Mouse (Mus musculus): ENCODE data around the gene Limch1. TPM values are rescaled to one million over a fixed set of nuclear protein-coding genes. Genes with fewer than 3 reads are reported as not detected.

Limch1 gene
- polyA plus RNA-seq, 1 experiment from 2014 or later, result 41.1 TPM

DNA sequence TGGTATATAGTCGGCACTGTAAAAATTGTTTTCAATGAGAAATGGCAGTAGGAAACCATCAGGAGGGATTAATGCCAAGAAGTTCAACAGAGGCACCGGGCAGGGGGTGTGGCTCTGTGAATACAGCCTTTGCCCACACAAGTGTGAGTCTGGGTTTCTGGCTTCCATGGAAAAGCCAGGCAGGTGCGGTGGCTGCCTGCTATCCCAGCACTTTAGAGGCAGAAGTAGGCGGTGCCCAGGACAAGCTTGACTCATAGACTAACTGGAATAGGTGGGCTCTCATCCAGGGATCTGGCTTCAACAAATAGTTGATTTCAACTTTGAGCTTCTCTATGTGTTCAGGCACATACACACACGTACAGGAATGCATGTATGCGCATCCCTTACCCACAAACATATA, 55.4 kb downstream of the Limch1 start:
- no peak for ATAC-seq
- in situ Hi-C loops (cut with MboI; ENCODE audit: low pct_unique_long_range_greater_than_20kb), result no loop called here

DNA sequence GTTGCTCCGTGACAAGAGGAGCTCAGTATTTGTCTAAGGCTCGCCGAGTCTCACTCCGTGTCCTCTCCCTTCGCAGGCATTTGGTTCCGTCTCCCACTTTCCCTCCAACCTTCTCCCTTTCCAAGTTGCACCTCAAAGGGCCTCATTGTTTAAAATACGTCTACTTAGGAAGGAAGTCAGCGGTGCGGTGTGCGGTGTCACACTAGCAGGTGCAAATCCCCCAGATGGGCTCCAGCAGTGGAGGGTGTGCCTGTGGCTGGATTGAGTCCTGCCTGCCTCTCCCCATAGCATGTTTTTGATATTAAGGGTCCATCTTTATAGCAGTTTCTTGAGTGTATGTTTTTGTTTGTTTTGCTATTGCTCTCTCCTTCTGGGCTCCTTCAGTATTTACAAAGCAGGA, 56.6 kb downstream of the Limch1 start:
- ChIA-PET CTCF (interaction anchor here (1.2 kb wide), 1 partner anchor 51 kb away, joined by 3 read pairs; no protein-coding TSS in a partner anchor), POLR2A (no interaction called here)
- DNase-seq (ENCODE audit: low read depth, low spot score) (no peak), ATAC-seq (no peak)
- TF ChIP-seq CTCF (IDR thresholded peaks at IDR 0.05), result no peak
- H3K27me3 ChIP-seq, result no peaks in the 10 kb centered on the region
- in situ Hi-C loops (cut with MboI; ENCODE audit: low pct_unique_long_range_greater_than_20kb), result no loop called here

More for the DNA sequence above, 55.4 kb downstream of the Limch1 start:
- CTCF ChIA-PET, result interaction anchor here (1.2 kb wide), 2 partner anchors 9 to 50 kb away, joined by 3 to 4 read pairs; no protein-coding TSS in a partner anchor
- POLR2A ChIA-PET, result no interaction called here
- no peak for DNase-seq (ENCODE audit: low read depth, low spot score)
- no peaks in the 10 kb centered on the region for H3K27me3 ChIP-seq
- TF ChIP-seq CTCF (IDR thresholded peaks at IDR 0.05), result no peak

DNA sequence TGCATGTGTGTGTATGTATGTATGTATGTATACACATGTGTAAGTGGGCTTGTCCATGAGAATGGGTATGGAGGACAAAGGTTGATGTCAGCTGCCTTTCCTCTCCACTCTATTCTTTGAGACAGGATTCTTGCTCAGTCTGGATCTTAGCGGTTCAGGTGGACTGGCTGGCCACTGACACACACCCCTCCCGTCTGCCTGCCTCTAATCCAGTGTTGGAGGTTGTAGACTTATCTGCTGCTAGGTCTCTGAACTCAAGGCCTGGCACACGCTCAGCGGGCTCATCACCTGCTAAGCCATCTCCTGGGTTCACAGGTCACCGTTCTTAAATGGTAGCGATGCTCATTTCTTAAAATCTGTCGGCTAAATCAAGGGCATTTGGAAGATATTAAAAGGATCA, 60.7 kb downstream of the Limch1 start:
- H3K27me3 ChIP-seq, result no peaks in the 10 kb centered on the region
- in situ Hi-C loops (cut with MboI; ENCODE audit: low pct_unique_long_range_greater_than_20kb), result no loop called here
- DNase-seq (ENCODE audit: low read depth, low spot score), result no peak
- CTCF ChIA-PET, result no interaction called here
- TF ChIP-seq CTCF (IDR thresholded peaks at IDR 0.05), result no peak
- no peak for ATAC-seq
- POLR2A ChIA-PET, result no interaction called here

- no peaks in the 10 kb centered on the region for H3K27me3 ChIP-seq
- no peak for TF ChIP-seq CTCF (IDR thresholded peaks at IDR 0.05)
- DNase-seq (ENCODE audit: low read depth, low spot score), result no peak
- POLR2A ChIA-PET, result no interaction called here
- CTCF ChIA-PET, result interaction anchor here (0.7 kb wide), 1 partner anchor 28 kb away, joined by 3 read pairs; no protein-coding TSS in a partner anchor
- no peak for ATAC-seq
- in situ Hi-C loops (cut with MboI; ENCODE audit: low pct_unique_long_range_greater_than_20kb), result no loop called here
These were observed 62.1 kb downstream of the Limch1 start for GRCm38 (mm10) chr5:66807737-66808136.

GRCm38 (mm10) chr5:66809016-66809570, 63.5 kb downstream of the Limch1 start:
- DNase-seq (ENCODE audit: low read depth, low spot score), result no peak
- CTCF ChIA-PET, result interaction anchor here (0.6 kb wide), 1 partner anchor 9 kb away, joined by 4 read pairs; no protein-coding TSS in a partner anchor

GRCm38 (mm10) chr5:66810396-66810795, 64.8 kb downstream of the Limch1 start:
- ATAC-seq (no peak), DNase-seq (ENCODE audit: low read depth, low spot score) (no peak)
- in situ Hi-C loops (cut with MboI; ENCODE audit: low pct_unique_long_range_greater_than_20kb), result no loop called here
- H3K27me3 ChIP-seq, result no peaks in the 10 kb centered on the region
- CTCF ChIA-PET, result interaction anchor here (0.6 to 0.9 kb wide), 3 partner anchors 12 to 88 kb away, joined by 3 read pairs; no protein-coding TSS in a partner anchor
- no peak for TF ChIP-seq CTCF (IDR thresholded peaks at IDR 0.05)
- POLR2A ChIA-PET, result interaction anchor here (0.6 kb wide), 1 partner anchor 383 kb away, joined by 6 read pairs; no protein-coding TSS in a partner anchor

More at GRCm38 (mm10) chr5:66809016-66809570, 63.5 kb downstream of the Limch1 start:
- in situ Hi-C loops (cut with MboI; ENCODE audit: low pct_unique_long_range_greater_than_20kb), result no loop called here
- POLR2A ChIA-PET, result interaction anchor here (0.6 to 1.1 kb wide), 4 partner anchors 13 to 91 kb away, joined by 3 to 6 read pairs (median 4); no protein-coding TSS in a partner anchor
- H3K27me3 ChIP-seq, result no peaks in the 10 kb centered on the region
- ATAC-seq, result no peak
- TF ChIP-seq CTCF (IDR thresholded peaks at IDR 0.05), result no peak

DNA sequence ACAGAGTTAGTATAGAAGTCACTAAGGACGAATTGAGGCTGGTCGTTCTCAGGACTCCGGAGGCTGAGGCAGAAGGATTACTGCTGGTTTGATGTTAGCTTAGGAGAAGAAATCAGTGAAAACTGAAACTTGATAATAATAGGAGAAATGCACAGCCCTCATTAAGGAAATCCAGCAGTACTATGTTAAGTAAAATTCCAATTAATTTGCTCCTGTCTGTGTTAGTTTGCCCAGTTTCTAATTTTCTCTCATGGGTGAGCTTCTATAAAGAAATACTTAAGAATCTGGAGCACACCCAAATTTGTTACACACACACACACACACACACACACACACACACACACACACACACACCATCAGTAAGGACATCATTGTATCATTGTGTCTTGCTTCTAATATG, 69.0 kb downstream of the Limch1 start:
- TF ChIP-seq CTCF (IDR thresholded peaks at IDR 0.05), result no peak
- in situ Hi-C loops (cut with MboI; ENCODE audit: low pct_unique_long_range_greater_than_20kb), result no loop called here
- ATAC-seq (no peak), DNase-seq (ENCODE audit: low read depth, low spot score) (no peak)
- ChIA-PET CTCF (no interaction called here), POLR2A (interaction anchor here (0.7 to 1.1 kb wide), 2 partner anchors 22 to 102 kb away, joined by 3 to 5 read pairs; no protein-coding TSS in a partner anchor)
- H3K27me3 ChIP-seq, result no peaks in the 10 kb centered on the region

GRCm38 (mm10) chr5:66815877-66816276, 70.2 kb downstream of the Limch1 start:
- DNase-seq (ENCODE audit: low read depth, low spot score) (no peak), ATAC-seq (no peak)
- no peak for TF ChIP-seq CTCF (IDR thresholded peaks at IDR 0.05)
- in situ Hi-C loops (cut with MboI; ENCODE audit: low pct_unique_long_range_greater_than_20kb), result no loop called here
- no peaks in the 10 kb centered on the region for H3K27me3 ChIP-seq
- POLR2A ChIA-PET, result interaction anchor here (1.2 kb wide), 1 partner anchor 20 kb away, joined by 4 read pairs; no protein-coding TSS in a partner anchor
- CTCF ChIA-PET, result no interaction called here

- ChIA-PET CTCF (no interaction called here), POLR2A (no interaction called here)
- no peak for ATAC-seq
- no peak for TF ChIP-seq CTCF (IDR thresholded peaks at IDR 0.05)
- no peaks in the 10 kb centered on the region for H3K27me3 ChIP-seq
- in situ Hi-C loops (cut with MboI; ENCODE audit: low pct_unique_long_range_greater_than_20kb), result no loop called here
- no peak for DNase-seq (ENCODE audit: low read depth, low spot score)
These were observed 71.1 kb downstream of the Limch1 start for GRCm38 (mm10) chr5:66816751-66817150.

- TF ChIP-seq CTCF (IDR thresholded peaks at IDR 0.05), result no peak
- no peaks in the 10 kb centered on the region for H3K27me3 ChIP-seq
- ChIA-PET POLR2A (interaction anchor here (1.3 kb wide), 1 partner anchor 100 kb away, joined by 3 read pairs; no protein-coding TSS in a partner anchor), CTCF (interaction anchor here (0.6 kb wide), 1 partner anchor 9 kb away, joined by 4 read pairs; no protein-coding TSS in a partner anchor)
- no peak for ATAC-seq
- in situ Hi-C loops (cut with MboI; ENCODE audit: low pct_unique_long_range_greater_than_20kb), result no loop called here
- DNase-seq (ENCODE audit: low read depth, low spot score), result no peak
These were observed 71.7 kb downstream of the Limch1 start for GRCm38 (mm10) chr5:66817184-66817956.
